Mouse (Mus musculus) lung, postnatal 36 days (tissue): ENCODE results near the gene Ralgapa1.
A peak's percentile ranks its signal among the peaks of the same experiment; 100 is the strongest.

Source experiments
- DNase-seq: peaks from one replicate; pipeline ENCODE4 v3.0.0; 2022; ENCODE audit warnings: mixed read lengths

Gene Ralgapa1

GRCm38 (mm10) chr12:55820661-55821314 is at the start of gene Ralgapa1:
Ralgapa1 (minus strand) TSS chr12:55821167.
- peak; percentile 93 for DNase-seq

GRCm38 (mm10) chr12:55869622-55870322 is 48.8 kb upstream of the Ralgapa1 start:
- no peak for DNase-seq

DNA sequence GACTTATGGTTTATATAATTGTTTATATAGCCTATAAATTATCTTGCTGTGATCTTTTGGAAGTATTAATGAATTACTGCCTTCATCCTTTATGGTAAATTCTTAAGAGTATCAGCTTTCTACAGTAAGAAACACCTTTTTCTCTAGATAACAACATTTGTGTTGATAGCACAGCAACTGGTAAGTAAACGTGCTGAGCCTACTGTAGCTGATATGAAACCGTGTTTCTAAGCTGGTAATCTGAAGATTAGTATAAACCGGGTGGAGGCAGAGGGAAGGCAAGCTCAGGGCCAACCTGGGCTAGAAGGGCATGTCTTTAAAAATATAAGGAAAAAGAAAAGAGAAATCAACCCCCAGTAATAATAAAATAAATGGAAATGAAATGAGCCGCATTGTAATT is 46.8 kb upstream of the Ralgapa1 start:
- DNase-seq, result no peak

GRCm38 (mm10) chr12:55860631-55861030 is 39.7 kb upstream of the Ralgapa1 start:
- no peak for DNase-seq

- DNase-seq, result no peak
Observed at GRCm38 (mm10) chr12:55859409-55860349, 38.7 kb upstream of the Ralgapa1 start.

GRCm38 (mm10) chr12:55850650-55851049 is 29.7 kb upstream of the Ralgapa1 start:
- DNase-seq, result no peak

DNA sequence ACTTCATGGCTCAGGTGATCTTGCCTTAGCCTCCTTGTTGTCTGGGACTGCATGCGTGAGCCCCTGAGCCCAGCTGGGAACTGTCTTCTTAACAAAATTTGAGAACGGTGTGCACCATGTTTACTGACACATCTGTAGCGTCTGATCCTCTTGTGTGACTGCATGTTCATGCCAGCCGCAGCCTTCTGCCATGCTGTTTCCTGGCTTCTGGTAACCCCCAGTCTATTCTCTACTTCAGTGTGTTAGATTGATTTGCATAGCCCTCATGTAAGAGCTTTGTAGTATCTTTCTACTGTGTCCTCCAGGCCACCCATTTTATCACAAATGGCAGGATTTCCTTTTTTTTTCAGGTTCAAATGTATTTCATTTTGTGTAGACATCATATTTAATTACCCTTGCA is 26.9 kb upstream of the Ralgapa1 start:
- no peak for DNase-seq

GRCm38 (mm10) chr12:55846741-55847140 is 25.8 kb upstream of the Ralgapa1 start:
- peak; percentile 56 for DNase-seq

DNA sequence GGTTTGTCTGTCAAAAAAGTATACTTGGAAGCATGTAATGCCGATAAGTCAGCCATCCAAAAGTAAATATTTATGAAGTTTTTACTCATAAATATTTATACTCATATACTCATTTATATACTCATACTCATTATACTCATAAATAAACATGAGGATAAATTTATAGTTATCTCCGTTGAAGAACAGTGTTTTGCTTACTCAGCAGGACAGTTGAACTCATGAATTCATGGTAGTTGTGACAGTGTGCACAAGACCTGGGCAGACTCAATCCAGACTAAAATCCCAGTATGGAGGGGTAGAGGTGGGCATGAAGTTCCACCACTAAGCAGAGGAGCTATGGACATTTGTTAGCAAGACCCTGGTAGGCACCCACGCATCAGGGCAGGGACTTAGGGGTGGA is 16.5 kb upstream of the Ralgapa1 start:
- no peak for DNase-seq

GRCm38 (mm10) chr12:55836199-55836951 is 15.4 kb upstream of the Ralgapa1 start, which contains the start of gene Brms1l:
Brms1l (plus strand) TSS chr12:55836324.
- peak; percentile 99 for DNase-seq

DNA sequence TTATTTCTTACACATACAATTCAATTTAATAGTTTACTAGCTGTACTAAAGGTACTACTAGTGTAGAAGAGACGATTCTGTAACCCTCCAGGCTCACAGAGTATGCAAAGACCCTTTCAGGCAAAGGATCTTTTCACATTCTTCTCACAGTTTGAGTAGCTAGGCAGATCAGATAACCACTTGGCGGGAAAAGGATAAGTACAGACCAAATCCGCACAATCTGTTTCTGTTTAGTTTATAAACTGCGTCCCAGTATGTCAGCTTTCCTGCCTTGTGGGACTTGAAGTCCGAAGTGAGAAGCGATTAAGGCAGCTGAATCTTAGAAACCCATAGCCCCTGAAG is 14.9 kb upstream of the Ralgapa1 start:
- no peak for DNase-seq

GRCm38 (mm10) chr12:55834891-55835290 is 13.9 kb upstream of the Ralgapa1 start:
- DNase-seq, result no peak

- DNase-seq, result no peak
Observed at GRCm38 (mm10) chr12:55833906-55834625, 13.1 kb upstream of the Ralgapa1 start.

DNA sequence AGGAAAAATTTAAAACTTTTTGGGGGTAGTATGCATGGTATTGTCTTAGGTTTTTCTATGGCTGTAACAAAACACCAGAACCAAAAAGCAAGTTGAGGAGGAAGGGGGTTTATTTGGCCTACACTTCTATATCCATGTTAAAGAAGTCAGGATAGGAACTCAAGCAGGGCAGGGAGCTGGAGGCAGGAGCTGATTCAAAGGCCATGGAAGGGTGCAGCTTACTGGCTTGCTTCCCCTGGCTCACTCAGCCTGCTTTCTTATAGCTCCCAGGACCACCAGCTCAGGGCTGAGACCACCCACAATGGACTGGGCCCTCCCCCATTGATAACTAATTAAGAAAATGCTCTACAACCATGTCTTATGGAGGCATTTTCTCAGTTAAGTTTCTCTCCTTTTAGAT is 12.0 kb upstream of the Ralgapa1 start:
- no peak for DNase-seq

DNA sequence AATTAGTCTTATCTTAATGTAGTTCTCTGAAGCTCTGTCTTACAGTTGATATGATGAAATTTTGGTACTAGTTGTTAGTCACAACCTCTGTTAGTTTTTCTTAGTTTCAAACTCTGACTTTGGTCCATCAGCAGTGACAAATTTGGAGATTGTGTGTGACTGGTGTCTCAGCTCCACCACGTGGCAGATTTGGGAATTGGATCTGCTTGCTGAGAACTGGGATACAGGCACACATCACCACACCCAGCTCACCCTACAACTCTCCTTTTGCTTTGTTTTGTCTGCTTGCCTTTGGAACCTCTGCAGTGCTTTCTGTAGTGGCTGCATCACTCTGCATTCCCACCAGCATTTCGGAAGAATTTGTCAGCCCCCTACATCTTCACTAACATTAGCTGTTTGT is 10.1 kb upstream of the Ralgapa1 start:
- peak; percentile 91 for DNase-seq

- no peak for DNase-seq
Observed at GRCm38 (mm10) chr12:55825537-55825936, 4.6 kb upstream of the Ralgapa1 start.

DNA sequence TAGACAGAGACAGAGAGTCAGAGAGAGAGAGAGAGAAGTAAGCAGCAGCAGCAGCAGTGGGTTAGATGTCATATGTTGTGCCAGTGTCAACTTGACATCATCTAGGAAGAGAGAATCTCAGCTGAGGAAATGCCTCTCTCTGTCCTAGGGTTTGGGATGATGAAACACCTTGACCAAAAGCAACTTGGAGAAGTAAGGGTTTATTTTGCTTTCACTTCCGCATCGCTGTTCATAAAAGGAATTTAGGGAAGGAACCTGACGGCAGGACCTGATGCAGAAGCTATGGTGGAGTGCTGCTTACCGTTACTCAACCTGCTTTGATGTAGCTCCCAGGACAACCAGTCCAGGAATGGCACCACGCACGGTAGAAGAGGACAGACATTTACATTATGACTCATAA is 3.1 kb upstream of the Ralgapa1 start:
- DNase-seq, result peak; percentile 21

- peak; percentile 57 for DNase-seq
Observed at GRCm38 (mm10) chr12:55820119-55820660, 777 bp downstream of the Ralgapa1 start.

GRCm38 (mm10) chr12:55816488-55816887 is 4.5 kb downstream of the Ralgapa1 start:
- DNase-seq, result no peak

DNA sequence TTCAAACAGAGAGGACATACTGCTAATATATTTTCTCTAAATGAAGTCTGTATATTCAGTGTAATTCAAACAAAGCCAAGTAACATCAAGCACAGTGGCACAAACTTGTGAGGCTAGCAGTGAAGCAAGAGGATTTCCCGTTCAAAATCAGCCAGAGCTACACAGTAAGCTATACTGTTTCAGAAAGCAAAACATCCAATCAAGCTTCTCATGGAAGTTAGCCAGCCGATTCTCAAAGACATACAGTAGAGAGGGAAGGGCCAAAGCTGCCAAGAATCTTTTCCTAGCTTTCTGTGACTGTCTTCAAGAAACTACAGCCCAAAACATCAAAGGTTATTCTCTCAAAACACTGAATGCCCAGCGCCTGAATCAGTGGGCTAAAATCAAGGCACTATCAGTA is 15.9 kb downstream of the Ralgapa1 start:
- DNase-seq, result peak; percentile 13

- DNase-seq, result no peak
Observed at GRCm38 (mm10) chr12:55801131-55801530, 19.8 kb downstream of the Ralgapa1 start.

DNA sequence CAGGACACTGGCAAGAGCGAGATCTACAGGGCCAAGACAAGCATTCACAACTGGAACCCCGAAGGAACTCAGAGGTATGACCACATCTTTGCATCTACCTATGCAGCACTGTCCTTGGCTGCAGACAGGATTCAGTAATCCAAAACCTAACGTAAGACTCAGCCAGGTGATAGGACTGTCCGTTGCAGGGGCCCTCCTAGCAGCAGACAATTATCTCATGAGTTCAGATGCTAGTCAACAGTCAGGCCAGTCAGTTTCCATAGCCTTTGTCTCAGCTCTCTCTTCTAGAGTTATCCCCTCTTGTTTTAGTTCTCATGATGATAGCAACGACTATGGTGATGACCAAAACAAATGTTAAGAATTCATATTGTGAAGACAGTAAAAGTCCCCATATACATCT is 20.8 kb downstream of the Ralgapa1 start:
- DNase-seq, result no peak
